7 mouse cellular contexts compared by ENCODE assay signal in the genomic region with DNA sequence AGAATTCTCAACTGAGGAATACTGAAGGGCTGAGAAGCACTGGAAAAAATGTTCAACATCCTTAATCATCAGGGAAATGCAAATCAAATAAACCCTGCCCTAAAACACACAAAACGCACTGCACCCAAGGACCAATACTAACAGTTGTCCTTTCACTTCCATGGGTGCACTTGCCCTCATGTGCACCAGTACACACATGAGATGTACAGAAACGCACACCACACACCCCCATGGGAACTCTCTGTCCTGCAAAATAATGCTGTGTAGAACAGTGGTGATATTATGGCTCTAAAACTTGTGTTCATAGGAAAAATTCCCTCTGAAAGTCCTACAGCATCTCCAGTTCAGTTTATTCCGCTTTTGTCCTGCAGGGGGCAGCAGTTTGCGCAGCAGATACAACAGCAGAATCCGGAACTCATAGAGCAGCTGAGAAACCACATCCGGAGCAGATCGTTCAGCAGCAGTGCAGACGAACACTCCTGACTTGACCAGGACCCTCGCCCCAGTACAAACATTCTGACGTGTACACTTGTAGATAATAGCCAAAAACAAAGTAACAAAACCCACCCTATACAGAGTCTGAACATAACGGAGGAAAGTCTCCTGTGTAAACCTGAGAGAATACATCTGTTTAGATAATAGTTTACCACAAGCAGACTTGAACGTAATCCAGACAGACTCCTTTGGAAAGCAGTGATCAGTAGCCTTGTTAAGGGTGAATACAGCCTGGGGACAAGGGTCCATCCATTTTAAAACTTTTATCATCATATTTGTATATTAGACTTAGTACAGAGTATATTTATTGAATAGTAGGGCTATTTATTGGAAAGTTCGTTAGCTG. TPM values are rescaled to one million over a fixed set of nuclear protein-coding genes. Genes with fewer than 3 reads are reported as not detected.
DNase-seq lines count a peak whose midpoint lies in the region; ATAC-seq and TF ChIP-seq lines count a peak whose summit lies in the region.

No protein-coding gene starts in this region.

- no peak overlapping the region for H3K9ac ChIP-seq in intestine, embryonic 14.5 days (ENCODE audit: low read length)
- H3K9ac ChIP-seq in midbrain, embryonic 12.5 days (replicated peaks), result no peak overlapping the region

- H3K4me1 ChIP-seq in cortical plate, adult 2 months (ENCODE audit: control insufficient read depth, insufficient read depth, low read length), result no peaks in the 10 kb centered on the region
- H3K4me1 ChIP-seq in intestine, embryonic 14.5 days (replicated peaks; ENCODE audit: control insufficient read depth, insufficient read depth, low read length), result 0 out of 2 replicates have a peak, but pooled peaks cover 3% of the 10 kb centered on the region
- no peaks in the 10 kb centered on the region for H3K4me1 ChIP-seq in midbrain, embryonic 12.5 days
- no peaks in the 10 kb centered on the region for H3K4me1 ChIP-seq in small intestine, adult 2 months (ENCODE audit: control insufficient read depth, insufficient read depth, insufficient read length, low read length)

- H3K27ac ChIP-seq in cortical plate, adult 2 months (ENCODE audit: insufficient read depth, low read length), result no peak overlapping the region
- no peak overlapping the region for H3K27ac ChIP-seq in intestine, embryonic 14.5 days (ENCODE audit: low read depth)
- H3K27ac ChIP-seq in midbrain, embryonic 12.5 days (replicated peaks), result no peak overlapping the region
- no peak overlapping the region for H3K27ac ChIP-seq in small intestine, adult 2 months (ENCODE audit: insufficient read depth, low read depth, low read length)

- DNase-seq in adrenal gland, adult 18-20 months (ENCODE audit: low spot score in 2 of 2), result peak; percentile 69 to 73
- peak; percentile 79 for DNase-seq in gastrocnemius, postnatal 10 days
- peak; percentile 87 for DNase-seq in intestine, embryonic 14.5 days (ENCODE audit: low spot score)
- peak; percentile 81 to 89 for DNase-seq in left cerebral cortex, postnatal 25 days (ENCODE audit: low spot score in 2 of 2)

- 35% methylated on average over 13 of the region's 13 CpGs for WGBS in intestine, embryonic 14.5 days
- 44% methylated on average over 13 of the region's 13 CpGs for WGBS in midbrain, embryonic 12.5 days
- WGBS in small intestine, adult 2 months, result 28% methylated on average over 13 of the region's 13 CpGs

- no peaks in the 10 kb centered on the region for H3K9me3 ChIP-seq in intestine, embryonic 14.5 days (ENCODE audit: control insufficient read depth, low read length)
- no peaks in the 10 kb centered on the region for H3K9me3 ChIP-seq in midbrain, embryonic 12.5 days

- intact Hi-C loops in left cerebral cortex, postnatal 25 days (cut with DNase I), result no loop called here

- peak; percentile 57; the same call in 1 of the 2 replicates for ATAC-seq in intestine, embryonic 14.5 days (replicated peaks; ENCODE audit: low FRiP score, low TSS enrichment, low read depth)
- peak; percentile 44; the same call in 1 of the 2 replicates for ATAC-seq in midbrain, embryonic 12.5 days (ENCODE audit: low FRiP score, low read depth)

- peaks cover 44% of the 10 kb centered on the region for H3K36me3 ChIP-seq in intestine, embryonic 14.5 days (ENCODE audit: control insufficient read depth, insufficient read depth, low read length)
- H3K36me3 ChIP-seq in midbrain, embryonic 12.5 days, result peaks cover 68% of the 10 kb centered on the region
- peaks cover 7% of the 10 kb centered on the region for H3K36me3 ChIP-seq in small intestine, adult 2 months (ENCODE audit: control insufficient read depth, insufficient read depth, low read length)

- no peaks in the 10 kb centered on the region for H3K27me3 ChIP-seq in intestine, embryonic 14.5 days (replicated peaks; ENCODE audit: control insufficient read depth, insufficient read depth, low read length)
- H3K27me3 ChIP-seq in midbrain, embryonic 12.5 days, result no peaks in the 10 kb centered on the region
- no peaks in the 10 kb centered on the region; the same call in 1 of the 2 replicates for H3K27me3 ChIP-seq in small intestine, adult 2 months (ENCODE audit: control insufficient read depth, insufficient read depth, low read length)

- 0 out of 2 replicates have a peak, but pooled peaks have one; percentile 34 for TF ChIP-seq POLR2A in cortical plate, adult 2 months (IDR thresholded peaks at IDR 0.05; ENCODE audit: extremely low read depth, insufficient read depth, low read length)
- TF ChIP-seq POLR2A in small intestine, adult 2 months (IDR thresholded peaks at IDR 0.05; ENCODE audit: low read depth, low read length), result no peak

- H3K4me3 ChIP-seq in cortical plate, adult 2 months (ENCODE audit: insufficient read depth, low read length), result no peak overlapping the region
- no peak overlapping the region for H3K4me3 ChIP-seq in intestine, embryonic 14.5 days (ENCODE audit: low read depth, low read length)
- H3K4me3 ChIP-seq in midbrain, embryonic 12.5 days, result no peak overlapping the region
- 0 out of 2 replicates have a peak overlapping the region, but pooled peaks have one; percentile 9 for H3K4me3 ChIP-seq in small intestine, adult 2 months (ENCODE audit: low read depth, low read length)

- peak; percentile 71 for TF ChIP-seq CTCF in cortical plate, adult 2 months (IDR thresholded peaks at IDR 0.05; ENCODE audit: extremely low read depth, insufficient read depth, low read length)
- TF ChIP-seq CTCF in small intestine, adult 2 months (IDR thresholded peaks at IDR 0.05; ENCODE audit: extremely low read depth, insufficient read length, insufficient replicate concordance, low read depth, low read length), result peak; percentile 85; the same call in 1 of the 2 replicates

- peak overlapping the region; percentile 18; the same call in 1 of the 2 replicates for H3K4me2 ChIP-seq in intestine, embryonic 14.5 days (ENCODE audit: low read length)
- no peak overlapping the region for H3K4me2 ChIP-seq in midbrain, embryonic 12.5 days (replicated peaks)

RNA-seq across cellular contexts. Expression of gene Sgtb, which starts 30.0 kb away (rescaled TPM):
- total RNA-seq in adrenal gland, adult 18-20 months (2021), result 10 to 100 TPM in 1 of 2 experiments, 1 to 10 TPM in 1; 7.0 to 18.3 TPM
- 96.1 and 99.2 TPM in 2 replicates for polyA plus RNA-seq in cortical plate, adult 2 months (2012; rRNA removed)
- 1 to 10 TPM; 1.2 to 1.6 TPM for total RNA-seq in gastrocnemius, postnatal 10 days (2021)
- polyA plus RNA-seq in intestine, embryonic 14.5 days (2014; fragmentation: Nextera tagmentation; extraction: Ambion mirVana), result 5.0 and 5.7 TPM in 2 replicates
- total RNA-seq in left cerebral cortex, postnatal 25 days (2021), result 100 to 1,000 TPM; 127 to 139 TPM
- polyA plus RNA-seq in midbrain, embryonic 12.5 days (2016; fragmentation: Nextera tagmentation; extraction: Ambion mirVana), result 26.8 and 27.1 TPM in 2 replicates
- polyA plus RNA-seq in small intestine, adult 2 months (2012; rRNA removed), result 0.47 and 0.48 TPM in 2 replicates

RNA-seq across cellular contexts. Expression of gene Nln, which starts 30.2 kb away (rescaled TPM):
- total RNA-seq in adrenal gland, adult 18-20 months (2021), result 10 to 100 TPM; 15.2 to 16.5 TPM
- 19.9 and 21.2 TPM in 2 replicates for polyA plus RNA-seq in cortical plate, adult 2 months (2012; rRNA removed)
- total RNA-seq in gastrocnemius, postnatal 10 days (2021), result 10 to 100 TPM in 1 of 2 experiments, 1 to 10 TPM in 1; 9.5 to 10.7 TPM
- polyA plus RNA-seq in intestine, embryonic 14.5 days (2014; fragmentation: Nextera tagmentation; extraction: Ambion mirVana), result 24.7 and 27.1 TPM in 2 replicates
- total RNA-seq in left cerebral cortex, postnatal 25 days (2021), result 10 to 100 TPM; 23.9 to 31.0 TPM
- polyA plus RNA-seq in midbrain, embryonic 12.5 days (2016; fragmentation: Nextera tagmentation; extraction: Ambion mirVana), result 27.4 and 28.0 TPM in 2 replicates
- polyA plus RNA-seq in small intestine, adult 2 months (2012; rRNA removed), result 2.0 and 3.1 TPM in 2 replicates

RNA-seq across cellular contexts. Expression of gene Trappc13, which starts 38.7 kb away (rescaled TPM):
- total RNA-seq in adrenal gland, adult 18-20 months (2021), result 10 to 100 TPM; 58.9 to 72.0 TPM
- polyA plus RNA-seq in cortical plate, adult 2 months (2012; rRNA removed), result 26.8 and 27.5 TPM in 2 replicates
- total RNA-seq in gastrocnemius, postnatal 10 days (2021), result 10 to 100 TPM; 30.6 to 33.6 TPM
- 56.0 and 59.8 TPM in 2 replicates for polyA plus RNA-seq in intestine, embryonic 14.5 days (2014; fragmentation: Nextera tagmentation; extraction: Ambion mirVana)
- 10 to 100 TPM; 52.5 to 53.6 TPM for total RNA-seq in left cerebral cortex, postnatal 25 days (2021)
- 78.4 and 84.9 TPM in 2 replicates for polyA plus RNA-seq in midbrain, embryonic 12.5 days (2016; fragmentation: Nextera tagmentation; extraction: Ambion mirVana)
- 1.7 and 4.6 TPM in 2 replicates for polyA plus RNA-seq in small intestine, adult 2 months (2012; rRNA removed)

RNA-seq across cellular contexts. Expression of gene Trim23, which starts 39.0 kb away (rescaled TPM):
- 10 to 100 TPM; 15.2 to 16.3 TPM for total RNA-seq in adrenal gland, adult 18-20 months (2021)
- polyA plus RNA-seq in cortical plate, adult 2 months (2012; rRNA removed), result 33.5 and 34.8 TPM in 2 replicates
- total RNA-seq in gastrocnemius, postnatal 10 days (2021), result 10 to 100 TPM; 17.6 to 19.0 TPM
- polyA plus RNA-seq in intestine, embryonic 14.5 days (2014; fragmentation: Nextera tagmentation; extraction: Ambion mirVana), result 15.6 and 17.0 TPM in 2 replicates
- 10 to 100 TPM; 54.5 to 55.4 TPM for total RNA-seq in left cerebral cortex, postnatal 25 days (2021)
- polyA plus RNA-seq in midbrain, embryonic 12.5 days (2016; fragmentation: Nextera tagmentation; extraction: Ambion mirVana), result 28.6 and 30.9 TPM in 2 replicates
- polyA plus RNA-seq in small intestine, adult 2 months (2012; rRNA removed), result 0.32 and 0.39 TPM in 2 replicates
